Mouse (Mus musculus) neutrophil, adult 5-6 weeks (primary cell): ENCODE measurements around the gene R3hdm2. TPM values are rescaled to one million over a fixed set of nuclear protein-coding genes. Genes with fewer than 3 reads are reported as not detected.

Experiments
- ATAC-seq: fragments of 151-379, 151-347 bp; 2 replicates; pipeline ENCODE4 v1.8.0; 2017; ENCODE audit warnings: mild to moderate bottlenecking, moderate TSS enrichment; ENCODE audit not compliant: insufficient number of reproducible peaks, poor library complexity, low FRiP score, severe bottlenecking; ENCODE audit errors: extremely low read depth
- total RNA-seq: library from RNA; stranded (forward); fragments of 200-1000 nt; gene quantifications from 2 replicates; pipeline ENCODE4 v1.2.3, GENCODE M21; 2017

Gene R3hdm2
- 51.8 and 67.4 TPM in 2 replicates for total RNA-seq

DNA sequence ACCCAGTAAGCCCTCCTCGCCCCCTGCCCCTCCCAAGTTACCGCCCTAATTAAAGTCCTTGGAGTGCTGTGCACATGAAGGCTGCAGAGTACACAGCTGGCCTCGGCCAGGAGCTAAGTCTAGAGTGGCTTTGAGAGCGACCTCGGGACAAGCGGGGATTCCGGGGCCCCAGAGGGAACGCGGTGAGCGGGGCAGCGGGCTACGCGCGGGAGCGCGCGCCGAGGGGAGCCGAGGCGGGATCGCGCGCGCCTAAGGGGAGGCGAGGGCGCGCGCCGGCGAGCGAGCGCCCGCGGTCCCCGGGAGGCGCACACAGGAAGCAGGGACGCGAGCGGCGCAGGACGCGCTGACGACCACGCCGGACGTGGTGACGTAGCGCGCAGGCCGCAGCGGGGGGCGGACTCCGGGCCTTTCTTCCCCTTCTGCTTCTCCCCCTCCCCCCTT is at the start of gene R3hdm2:
R3hdm2 (plus strand) TSS at position 77 of the 441 bp plus-strand sequence.
- peak; percentile 94 for ATAC-seq

DNA sequence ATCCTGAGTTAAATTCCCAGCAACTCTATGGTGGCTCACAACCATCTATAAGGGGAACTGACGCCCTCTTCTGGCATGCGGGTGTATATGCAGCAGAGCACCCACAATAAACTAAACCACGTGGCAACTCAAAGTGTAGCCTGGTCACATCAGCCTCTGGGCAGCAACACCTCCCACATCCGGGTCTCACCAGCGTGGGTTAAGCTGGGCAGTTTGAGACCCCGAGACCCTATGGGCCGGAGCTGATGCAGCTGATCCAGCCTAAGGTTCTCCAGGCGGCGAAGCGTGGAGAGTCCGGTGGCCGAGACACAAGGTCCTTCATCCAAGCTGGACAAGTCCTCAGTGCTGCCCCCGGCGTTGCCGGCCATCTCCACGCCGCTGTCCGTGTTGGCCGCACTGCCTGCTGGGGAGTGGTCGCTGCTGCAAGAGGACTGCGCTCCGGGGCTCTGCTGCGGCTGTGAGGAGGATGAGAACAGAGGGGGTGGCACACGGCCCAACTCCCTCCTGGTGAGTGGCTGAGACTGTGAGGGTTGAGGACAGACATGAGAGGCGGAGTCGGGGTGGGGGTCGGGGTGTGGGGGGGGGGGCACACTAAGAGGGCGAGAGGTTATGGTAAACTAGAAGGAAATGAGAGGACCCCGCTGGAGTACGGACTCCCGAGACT is 47.8 kb upstream of the R3hdm2 start:
- no peak for ATAC-seq

DNA sequence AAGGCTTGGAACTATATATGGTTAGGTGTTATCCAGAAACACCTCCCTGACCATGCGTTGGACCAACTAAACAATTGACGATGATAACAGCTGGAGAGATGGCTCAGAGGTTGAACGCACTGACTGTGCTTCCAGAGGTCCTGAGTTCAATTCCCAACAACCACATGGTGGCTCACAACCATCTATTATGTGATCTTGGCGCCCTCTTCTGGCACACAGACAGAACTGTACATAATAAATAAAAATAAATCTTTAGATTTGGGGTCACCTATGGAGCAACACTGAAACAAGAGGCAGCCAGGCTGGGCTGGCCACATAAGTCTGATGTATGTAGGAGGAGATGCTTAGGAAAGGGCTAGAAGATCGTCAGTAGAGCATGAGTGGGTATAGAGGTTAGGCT is 47.0 kb upstream of the R3hdm2 start:
- ATAC-seq: peak; percentile 17; the same call in 1 of the 2 replicates

DNA sequence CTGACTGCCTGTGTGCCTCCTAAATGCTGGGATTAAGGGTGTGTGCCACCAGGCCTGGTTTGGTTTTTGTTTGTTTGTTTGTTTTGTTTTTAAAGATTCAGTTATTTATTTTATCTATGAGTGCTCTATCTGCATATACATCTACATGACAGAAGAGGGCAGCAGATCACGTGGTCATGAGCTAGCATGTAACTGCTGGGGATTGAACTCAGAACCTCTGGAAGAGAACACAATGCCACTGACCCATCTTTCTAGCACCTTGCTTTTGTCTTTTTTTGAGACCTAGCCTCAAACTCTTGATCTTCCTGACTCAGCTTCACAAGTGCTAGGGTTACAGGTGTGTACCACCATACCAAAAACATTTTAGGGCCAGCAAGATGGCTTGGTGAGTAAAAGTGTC is 44.9 kb upstream of the R3hdm2 start:
- no peak for ATAC-seq

DNA sequence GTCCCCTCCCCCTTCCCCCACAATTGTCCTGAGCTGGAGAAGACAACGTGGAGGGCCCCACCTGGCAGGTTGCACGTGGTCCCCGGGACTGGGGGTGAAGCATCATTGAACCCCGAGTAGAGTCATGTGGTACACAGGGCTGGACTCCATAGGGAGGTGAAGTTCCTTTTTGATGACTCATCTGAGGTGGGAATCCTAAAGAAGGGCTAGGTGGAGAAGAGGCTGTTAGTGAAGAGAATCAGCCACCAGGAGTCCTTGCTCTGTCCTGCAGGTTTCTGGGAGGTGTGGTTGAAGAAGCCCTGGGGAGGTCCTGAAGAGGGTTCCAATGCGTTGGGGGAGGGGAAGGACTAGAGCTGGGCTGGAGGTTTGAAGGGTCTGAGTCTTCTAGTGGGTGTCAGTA is 43.2 kb upstream of the R3hdm2 start:
- no peak for ATAC-seq

DNA sequence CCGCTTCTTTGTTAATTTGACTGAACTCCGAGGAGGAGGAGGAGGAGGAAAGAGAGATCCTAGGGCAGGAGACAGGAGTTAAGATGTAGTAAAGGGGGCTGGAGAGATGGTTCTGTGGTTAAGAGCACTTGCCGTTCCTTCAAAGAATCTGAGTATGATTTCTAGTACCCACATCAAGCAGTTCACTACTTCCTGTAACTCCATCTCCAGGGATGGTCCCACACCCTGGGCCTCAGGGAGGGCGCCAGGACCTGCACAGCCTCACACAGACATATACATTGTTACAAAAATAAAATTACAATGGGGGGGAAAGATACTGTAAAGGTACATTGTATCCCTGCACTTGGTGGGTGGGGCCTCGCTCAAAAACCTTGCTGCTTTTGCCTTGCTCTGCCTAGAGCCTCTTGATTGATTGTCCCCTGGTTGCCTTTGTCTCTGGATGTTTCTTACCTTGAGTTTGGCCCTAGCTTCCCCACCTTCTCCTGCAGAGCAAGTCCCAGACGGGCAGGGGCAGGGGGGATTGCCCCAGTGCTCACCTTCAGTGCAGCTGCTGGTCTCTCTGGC is 42.5 kb upstream of the R3hdm2 start:
- no peak for ATAC-seq

DNA sequence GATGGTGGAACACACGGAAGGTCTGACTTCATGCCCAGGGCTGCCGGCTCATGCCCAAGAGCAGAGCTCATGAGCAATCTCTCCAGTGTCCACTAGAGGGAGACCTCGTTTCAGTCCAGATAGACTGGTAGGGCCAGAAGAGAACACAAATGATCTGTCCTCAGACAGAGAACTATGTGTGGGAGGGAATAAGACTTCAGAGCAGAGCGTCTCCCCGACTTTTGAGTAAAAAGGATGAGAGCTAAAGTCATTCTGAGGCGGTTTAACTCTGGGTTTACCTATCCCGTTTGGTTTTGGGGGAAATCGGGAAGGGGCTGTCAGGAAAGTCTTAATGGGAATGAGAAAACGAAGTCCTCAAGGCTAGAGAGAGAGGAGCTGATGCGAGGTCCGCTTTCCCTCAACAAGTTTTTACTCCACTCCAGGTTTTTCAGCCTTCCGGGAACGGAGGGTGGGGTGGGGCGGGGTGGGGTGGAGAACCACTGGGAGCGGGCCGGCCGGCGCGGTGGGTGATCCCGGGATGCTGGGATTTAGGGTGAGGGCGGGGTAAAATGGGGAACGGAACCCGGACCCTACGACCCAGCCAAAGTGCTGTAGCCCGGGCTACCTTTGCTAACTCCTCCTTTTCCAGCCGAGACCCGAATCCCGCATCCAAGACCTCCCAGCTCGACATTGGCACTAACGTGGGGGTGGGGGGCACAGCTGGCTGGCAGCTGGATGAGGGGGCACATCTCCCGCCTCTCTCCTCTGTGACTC is 41.0 kb upstream of the R3hdm2 start:
- ATAC-seq: peak; percentile 90

DNA sequence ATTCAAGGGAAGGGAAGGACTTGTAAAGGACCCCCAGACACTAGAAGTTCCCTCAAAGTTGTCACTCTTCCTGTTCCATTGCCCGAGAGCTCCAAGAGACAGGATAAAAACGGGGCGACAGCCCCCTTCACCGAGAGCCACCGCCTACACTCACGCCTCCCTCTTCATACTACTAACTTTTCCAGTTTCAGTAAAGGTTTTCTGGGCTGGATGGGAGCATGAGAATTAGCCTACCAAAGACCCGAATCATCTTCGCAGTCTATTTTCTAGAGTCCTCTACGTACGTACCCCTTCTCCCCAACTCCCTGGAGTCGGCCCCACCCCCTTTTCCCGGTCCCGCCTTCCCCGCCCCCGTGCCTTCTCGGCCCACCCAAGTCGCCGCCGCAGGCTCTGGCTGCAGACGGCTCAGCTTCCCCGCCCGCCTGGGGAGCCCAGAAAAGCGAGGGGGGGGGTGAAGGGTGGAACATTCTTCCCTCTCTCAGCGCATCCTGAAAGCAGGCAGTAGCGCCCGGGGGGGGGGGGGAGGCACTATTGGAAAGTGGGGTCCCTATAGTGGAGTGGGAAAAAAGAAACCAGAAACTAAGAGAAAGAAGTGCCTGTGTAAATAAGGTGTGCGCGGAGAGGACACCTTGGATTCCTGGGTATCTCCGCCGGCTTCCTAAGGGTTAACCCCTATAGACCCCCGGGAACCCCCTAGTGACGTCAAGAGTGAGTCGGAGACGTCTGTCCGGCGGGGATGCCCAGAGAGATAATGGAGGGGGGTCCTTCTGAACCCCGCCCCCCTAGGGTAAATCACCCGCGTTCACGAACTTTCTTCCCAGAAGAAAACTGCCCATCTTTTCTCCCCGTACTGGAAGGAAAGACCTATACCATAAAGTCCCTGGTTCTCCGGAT is 40.2 kb upstream of the R3hdm2 start:
- no peak for ATAC-seq

DNA sequence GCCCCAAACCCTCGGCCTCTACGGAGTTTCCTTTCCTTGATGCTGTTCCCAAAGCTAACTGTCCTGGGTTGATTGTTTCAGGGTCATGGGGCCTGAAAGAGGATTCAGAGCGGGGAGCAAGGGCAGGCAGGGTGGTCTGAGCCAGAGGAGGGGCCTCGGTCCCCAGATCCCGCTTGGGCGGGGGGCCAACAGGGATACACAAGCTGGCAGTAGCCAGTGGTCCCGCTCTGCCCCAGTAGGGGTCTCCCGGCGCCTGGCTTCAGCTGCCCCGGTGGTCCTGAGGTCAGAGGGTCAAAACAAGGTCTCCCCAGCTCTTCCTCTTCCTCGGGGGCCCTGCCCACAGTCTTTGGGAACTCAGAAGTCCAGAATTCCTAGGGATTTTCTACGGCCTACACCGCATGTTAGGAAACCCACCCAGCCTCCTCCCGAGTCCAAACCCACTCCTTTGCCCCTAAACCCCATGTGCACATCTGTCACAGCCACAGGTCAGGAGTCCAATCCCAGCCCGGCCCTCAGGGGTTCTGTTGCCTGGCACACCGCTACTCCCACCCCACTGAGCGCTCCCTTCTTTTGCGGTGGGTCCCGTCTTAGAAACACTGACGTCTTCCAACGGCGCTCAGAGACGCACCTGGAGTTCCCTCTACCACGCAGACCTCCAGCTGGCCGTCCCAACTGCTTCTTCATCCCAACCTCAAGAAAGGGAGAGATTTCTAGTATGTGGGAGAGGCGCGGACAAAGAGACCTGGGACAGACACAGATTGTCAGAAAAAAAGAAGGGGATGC is 39.4 kb upstream of the R3hdm2 start:
- no peak for ATAC-seq

DNA sequence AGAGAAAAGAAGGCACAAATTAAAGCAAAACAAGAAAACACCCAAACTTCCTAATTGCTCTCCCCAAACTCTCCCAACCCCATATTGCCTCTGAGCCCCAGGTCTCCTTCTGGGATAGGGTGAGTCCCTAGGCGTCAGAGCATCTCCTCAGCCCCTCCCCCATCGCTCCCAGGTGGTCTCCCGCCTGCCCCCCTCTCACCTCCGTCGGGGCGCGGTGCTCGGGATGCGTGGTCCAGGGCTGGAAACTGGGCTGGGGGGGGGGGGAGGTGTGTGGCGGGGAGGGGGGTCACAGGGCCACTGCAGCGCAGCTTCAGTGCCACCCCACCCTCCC is 38.8 kb upstream of the R3hdm2 start:
- no peak for ATAC-seq

DNA sequence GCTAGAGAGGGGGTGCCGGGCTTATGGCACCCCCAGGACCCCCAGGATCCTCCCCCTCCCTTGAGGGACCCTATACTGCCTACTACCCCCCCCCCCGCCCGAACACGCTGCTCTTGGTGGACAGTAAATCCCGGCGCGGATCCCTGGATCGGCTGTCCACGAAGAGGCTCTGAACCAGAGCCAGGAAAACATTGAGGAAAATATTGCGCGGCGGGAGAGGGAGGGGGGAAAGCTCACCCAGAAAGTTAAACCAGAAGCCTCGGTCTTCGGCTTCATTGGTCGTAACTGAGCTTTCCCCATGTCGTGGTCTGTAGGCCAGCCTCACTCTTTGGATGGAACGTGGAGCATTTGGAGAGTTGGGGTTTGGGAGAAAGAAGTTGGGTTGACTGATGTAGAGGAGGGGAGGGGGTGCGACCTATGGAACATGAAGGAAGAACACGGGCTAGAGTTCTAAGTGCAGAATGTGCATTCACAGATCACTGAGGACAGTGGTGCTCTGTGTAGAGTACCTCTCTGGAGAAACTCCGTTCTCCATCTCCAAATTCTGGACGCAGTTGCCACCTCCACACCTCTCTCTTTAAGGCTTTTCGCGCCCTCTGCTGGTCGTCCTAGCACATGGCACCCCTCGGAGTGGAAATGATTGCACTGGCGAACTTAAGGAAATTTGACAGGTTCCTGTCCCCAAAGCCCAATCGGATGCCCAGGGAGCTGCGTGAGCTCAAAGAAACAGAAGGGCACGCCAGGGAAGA is 38.1 kb upstream of the R3hdm2 start, which contains the start of gene Gli1:
Gli1 (minus strand) TSS at position 84 of the 749 bp plus-strand sequence.
- peak; percentile 71 for ATAC-seq

DNA sequence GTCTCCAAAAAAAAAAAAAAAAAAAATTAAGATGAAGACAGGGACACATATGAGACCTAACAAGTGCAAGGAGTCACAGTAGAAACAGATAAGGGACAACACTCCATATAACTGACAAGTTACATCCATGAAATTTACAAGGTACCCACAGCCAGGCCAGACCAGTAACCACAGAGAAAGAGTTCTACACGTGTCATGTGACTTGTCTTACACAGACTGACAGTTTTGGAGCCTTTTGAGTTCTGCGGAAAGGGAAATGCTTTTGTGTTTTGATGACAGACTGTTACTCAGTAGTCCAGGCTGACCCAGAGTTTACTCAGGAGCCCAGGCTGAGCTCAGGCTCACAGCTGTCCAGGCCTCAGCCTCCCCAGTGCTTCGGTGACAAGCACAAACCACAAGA is 37.1 kb upstream of the R3hdm2 start:
- ATAC-seq: no peak

DNA sequence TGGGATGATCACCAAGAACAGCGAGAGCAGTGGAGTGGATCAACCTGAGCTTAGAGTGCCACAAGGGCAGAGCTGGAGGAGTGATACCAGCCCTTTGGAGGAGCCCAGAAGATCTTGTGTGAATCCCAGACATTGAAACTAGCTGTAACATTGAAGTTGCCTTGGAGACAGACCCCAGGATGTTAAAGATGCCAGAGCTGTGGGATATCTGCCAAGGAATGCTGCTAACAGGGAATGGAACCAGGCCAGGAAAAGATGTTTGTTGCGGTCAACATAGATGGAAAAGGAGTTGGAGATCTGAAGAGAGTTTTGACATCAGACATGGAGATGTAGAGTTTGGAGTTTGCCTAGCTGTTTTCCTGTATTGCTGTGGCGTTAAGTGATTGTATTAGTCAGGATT is 34.0 kb upstream of the R3hdm2 start:
- no peak for ATAC-seq

DNA sequence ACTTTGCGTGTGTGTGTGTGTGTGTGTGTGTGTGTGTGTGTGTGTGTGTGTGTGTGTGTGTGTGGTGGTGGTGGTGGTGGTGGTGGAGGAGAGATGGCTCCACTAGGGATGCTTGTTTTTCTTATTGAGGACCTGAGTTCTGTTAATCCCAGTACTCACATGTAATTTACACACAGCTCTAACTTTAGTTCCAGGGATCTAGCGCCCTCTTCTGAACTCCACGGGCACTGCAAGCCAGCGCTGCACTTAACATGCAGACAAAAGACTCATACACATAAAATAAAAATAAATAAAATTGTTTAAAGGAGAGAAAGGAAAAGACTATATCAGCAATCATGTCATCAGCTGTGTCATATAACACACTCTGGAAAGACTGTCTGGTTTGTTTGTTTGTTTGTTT is 31.2 kb upstream of the R3hdm2 start:
- no peak for ATAC-seq

DNA sequence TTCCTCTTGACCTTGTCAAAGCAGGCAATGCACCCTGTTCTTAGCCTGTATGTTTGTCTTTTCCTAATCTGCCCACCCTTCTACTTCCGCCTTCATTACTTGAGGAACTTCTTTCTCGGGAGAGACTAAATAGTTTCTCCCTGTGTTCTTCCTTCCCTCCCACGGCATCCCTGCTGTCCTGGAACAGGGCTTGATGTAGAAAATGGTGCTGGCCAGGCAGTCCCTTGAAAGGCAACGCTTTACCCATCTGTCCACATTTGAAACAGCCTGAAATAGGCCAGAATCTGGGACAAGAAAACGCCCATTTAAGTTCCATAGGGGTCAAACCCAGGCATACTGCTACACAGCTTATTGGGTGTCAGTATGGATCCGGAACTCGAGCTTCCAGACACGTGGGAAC is 30.3 kb upstream of the R3hdm2 start:
- no peak for ATAC-seq

DNA sequence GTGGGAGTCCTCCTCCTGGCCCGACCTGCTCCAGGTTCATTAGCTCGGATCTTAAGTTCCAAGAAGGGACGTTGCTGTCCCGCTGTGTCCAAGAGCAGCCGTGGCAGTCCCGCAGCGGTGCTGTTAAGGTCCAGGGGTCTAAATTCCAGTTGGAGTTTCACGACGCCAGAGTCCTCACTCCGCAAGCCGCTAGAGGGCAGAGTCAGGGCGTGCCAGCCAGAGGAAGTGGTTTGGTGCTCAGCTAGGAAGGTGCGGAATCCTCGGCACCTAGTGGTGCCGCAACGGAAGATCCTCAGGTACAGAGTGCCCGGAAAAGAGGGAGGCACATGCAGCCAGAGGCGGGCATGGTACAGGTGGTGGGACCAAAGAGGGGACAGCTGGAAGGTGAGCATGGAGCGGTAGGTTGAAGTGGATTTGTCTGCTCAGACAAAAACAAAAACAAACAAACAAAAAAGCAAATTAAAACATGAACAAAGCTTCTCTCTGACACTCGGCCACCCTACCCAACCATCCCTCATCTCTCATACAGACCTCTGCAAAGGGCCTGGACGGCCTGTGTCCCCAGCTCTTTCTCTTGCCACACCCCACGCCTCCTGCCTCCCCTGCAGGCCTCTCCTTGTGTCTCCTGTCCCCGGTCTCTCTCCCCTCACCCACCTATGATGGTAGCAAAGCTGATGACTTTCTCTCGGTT is 29.4 kb upstream of the R3hdm2 start:
- peak; percentile 85 for ATAC-seq

DNA sequence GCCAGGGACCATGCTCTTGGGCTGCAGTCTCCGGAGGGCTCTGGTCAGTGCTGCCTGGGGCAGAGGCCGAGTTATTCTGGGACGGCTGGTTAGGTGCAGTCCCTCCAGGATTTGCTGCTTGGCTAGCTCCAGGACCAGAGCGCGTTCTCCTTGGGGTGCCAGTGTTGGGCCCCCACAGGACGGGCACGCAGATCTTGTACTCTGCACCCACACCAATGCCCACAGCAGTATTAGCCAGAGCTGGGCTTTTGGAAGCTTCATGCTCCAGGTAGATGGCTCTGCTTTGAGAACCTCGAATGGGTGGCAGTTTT is 28.9 kb upstream of the R3hdm2 start:
- no peak for ATAC-seq

DNA sequence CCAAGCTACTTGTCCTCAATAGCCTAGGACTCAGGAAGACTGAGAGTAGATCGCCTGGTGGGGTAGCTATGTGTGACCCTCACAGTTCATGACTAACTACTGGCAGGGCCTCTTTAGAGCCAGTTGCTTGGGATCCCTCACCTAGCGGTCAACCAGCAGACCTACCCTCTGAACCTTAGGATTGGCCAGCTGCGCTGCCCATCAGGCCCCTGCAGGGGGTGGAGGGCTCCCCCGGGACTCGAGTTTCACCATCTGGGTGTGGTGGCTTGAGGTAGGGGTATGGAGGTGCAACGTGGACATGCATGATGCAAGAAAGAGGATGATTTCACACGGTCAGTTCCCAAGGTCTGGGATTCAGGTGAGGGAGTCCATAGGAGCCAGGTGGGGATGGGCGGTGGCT is 28.4 kb upstream of the R3hdm2 start:
- ATAC-seq: no peak
